Mouse (Mus musculus) forebrain, embryonic 14.5 days (tissue): ENCODE results near the gene Kcnj14. TPM values are rescaled to one million over a fixed set of nuclear protein-coding genes. Genes with fewer than 3 reads are reported as not detected.

Source experiments
- ATAC-seq: fragments of 200-750 bp; cut with Nextera tagmentation; 2 replicates; pipeline ENCODE4 v1.8.0; 2017; ENCODE audit warnings: mild to moderate bottlenecking, moderate library complexity
- DNase-seq: peaks from one replicate; pipeline ENCODE4 v3.0.0-alpha.2; 2015; ENCODE audit warnings: low spot score
- H3K27ac ChIP-seq: fragments of 300-500 bp; sonication (generic); 2 replicates; pipeline ENCODE4 v1.5.1; 2014; ENCODE audit warnings: low read depth, mild to moderate bottlenecking, control low read depth, low read length, moderate library complexity
- H3K27me3 ChIP-seq: fragments of 300-500 bp; sonication (generic); replicated peaks from 2 replicates; pipeline ENCODE4 v1.6.1; 2014; ENCODE audit warnings: low read length, control low read depth, mixed read lengths; ENCODE audit not compliant: control insufficient read depth, insufficient read depth
- H3K36me3 ChIP-seq: fragments of 300-500 bp; sonication (generic); 2 replicates; pipeline ENCODE4 v1.6.1; 2014; ENCODE audit warnings: low read length, control low read depth; ENCODE audit not compliant: control insufficient read depth, insufficient read depth
- H3K4me1 ChIP-seq: fragments of 300-500 bp; sonication (generic); 2 replicates; pipeline ENCODE4 v1.6.1; 2014; ENCODE audit warnings: antibody characterized with exemption, low read length, control low read depth; ENCODE audit not compliant: control insufficient read depth, insufficient read depth
- H3K4me2 ChIP-seq: fragments of 300-500 bp; sonication (generic); 2 replicates; pipeline ENCODE4 v1.6.1; 2014; ENCODE audit warnings: mild to moderate bottlenecking, control low read depth, low read length
- H3K4me3 ChIP-seq: fragments of 300-500 bp; sonication (generic); 2 replicates; pipeline ENCODE4 v1.5.1; 2014; ENCODE audit warnings: low read depth, low read length, control low read depth
- H3K9ac ChIP-seq: fragments of 300-500 bp; sonication (generic); 2 replicates; pipeline ENCODE4 v1.6.1; 2014; ENCODE audit warnings: mild to moderate bottlenecking, low read length, control low read depth, moderate library complexity
- H3K9me3 ChIP-seq: fragments of 300-500 bp; sonication (generic); replicated peaks from 2 replicates; pipeline ENCODE4 v1.6.1; 2016; ENCODE audit warnings: low read length, control low read depth, mixed read lengths; ENCODE audit not compliant: control insufficient read depth
- WGBS: fragments of 180-500 bp; shearing (Covaris S2); extraction: QIAGEN DNeasy Blood & Tissue Kit; methylation state at CpG from one replicate; pipeline ENCODE4 v1.1.7; 2014; 5-methylcytosine and 5-hydroxymethylcytosine counted together
- polyA plus RNA-seq: library from polyadenylated mRNA; unstranded; fragments of >200 nt; fragmentation: Nextera tagmentation; extraction: Ambion mirVana; gene quantifications from 2 replicates; pipeline ENCODE4 v1.2.1, GENCODE M21; 2014

Kcnj14 gene
- polyA plus RNA-seq, 1 experiment from 2014 or later = 0.41 TPM

GRCm38 (mm10) chr7:45819843-45820242, 4.7 kb downstream of the Kcnj14 start:
- no peak overlapping the region for H3K4me3 ChIP-seq
- H3K4me2 ChIP-seq = no peak overlapping the region
- DNase-seq (no peak), ATAC-seq (no peak)
- H3K27ac ChIP-seq = no peak overlapping the region
- H3K27me3 ChIP-seq = no peaks in the 10 kb centered on the region
- peaks cover 10% of the 10 kb centered on the region for H3K4me1 ChIP-seq
- WGBS = 16% methylated on average over 25 of the region's 25 CpGs
- peaks cover 13% of the 10 kb centered on the region for H3K36me3 ChIP-seq
- H3K9me3 ChIP-seq = no peaks in the 10 kb centered on the region
- H3K9ac ChIP-seq = no peak overlapping the region

- H3K4me1 ChIP-seq = peaks cover 21% of the 10 kb centered on the region
- H3K9me3 ChIP-seq = no peaks in the 10 kb centered on the region
- ATAC-seq (no peak), DNase-seq (no peak)
- H3K9ac ChIP-seq = no peak overlapping the region
- H3K4me2 ChIP-seq = no peak overlapping the region
- 18% methylated on average over 2 of the region's 2 CpGs for whole genome bisulfite sequencing
- H3K4me3 ChIP-seq = no peak overlapping the region
- peaks cover 19% of the 10 kb centered on the region for H3K36me3 ChIP-seq
- H3K27ac ChIP-seq = no peak overlapping the region; the same call in 1 of the 2 replicates
- no peaks in the 10 kb centered on the region for H3K27me3 ChIP-seq
These were observed 8.6 kb downstream of the Kcnj14 start for GRCm38 (mm10) chr7:45815984-45816351.

GRCm38 (mm10) chr7:45815323-45815983, 9.1 kb downstream of the Kcnj14 start:
- H3K36me3 ChIP-seq = peaks cover 24% of the 10 kb centered on the region
- H3K27ac ChIP-seq = peak overlapping the region; percentile 67; the same call in 1 of the 2 replicates
- no peaks in the 10 kb centered on the region for H3K27me3 ChIP-seq
- no peaks in the 10 kb centered on the region for H3K9me3 ChIP-seq
- H3K4me1 ChIP-seq = peaks cover 21% of the 10 kb centered on the region
- DNase-seq (peak; percentile 35), ATAC-seq (no peak)
- H3K4me2 ChIP-seq = peak overlapping the region; percentile 58
- H3K4me3 ChIP-seq = peak overlapping the region; percentile 32; the same call in 1 of the 2 replicates
- peak overlapping the region; percentile 18 for H3K9ac ChIP-seq
- WGBS = 15% methylated on average over 10 of the region's 10 CpGs

- WGBS = 0% methylated on average over 5 of the region's 5 CpGs
These were observed 9.7 kb downstream of the Kcnj14 start for GRCm38 (mm10) chr7:45814841-45815240.

GRCm38 (mm10) chr7:45813787-45814779, 10.5 kb downstream of the Kcnj14 start, which contains the start of gene Cyth2:
Gene Cyth2, minus strand, starts transcription at chr7:45814581.
- no peaks in the 10 kb centered on the region for H3K27me3 ChIP-seq
- peak; percentile 100 for DNase-seq
- peak within 1 kb of the TSS; percentile 100 for H3K27ac ChIP-seq
- peak within 1 kb of the TSS; percentile 94 for H3K4me2 ChIP-seq
- H3K4me1 ChIP-seq = peaks cover 21% of the 10 kb centered on the region
- under 1% methylated on average over 80 of the region's 92 CpGs for WGBS
- H3K36me3 ChIP-seq = peaks cover 38% of the 10 kb centered on the region
- H3K9ac ChIP-seq = peak within 1 kb of the TSS; percentile 100
- H3K4me3 ChIP-seq = peak within 1 kb of the TSS; percentile 92
- peak; percentile 99 for ATAC-seq
- no peaks in the 10 kb centered on the region for H3K9me3 ChIP-seq

More at GRCm38 (mm10) chr7:45814841-45815240, 9.7 kb downstream of the Kcnj14 start:
- H3K27ac ChIP-seq = peak overlapping the region; percentile 67
- H3K36me3 ChIP-seq = peaks cover 30% of the 10 kb centered on the region
- peaks cover 21% of the 10 kb centered on the region for H3K4me1 ChIP-seq
- H3K9ac ChIP-seq = peak overlapping the region; percentile 18
- no peaks in the 10 kb centered on the region for H3K27me3 ChIP-seq
- no peak for ATAC-seq
- DNase-seq = no peak
- H3K9me3 ChIP-seq = no peaks in the 10 kb centered on the region
- H3K4me3 ChIP-seq = peak overlapping the region; percentile 32
- H3K4me2 ChIP-seq = peak overlapping the region; percentile 58

- peak overlapping the region; percentile 92 for H3K4me3 ChIP-seq
- DNase-seq (no peak), ATAC-seq (no peak)
- H3K36me3 ChIP-seq = peaks cover 50% of the 10 kb centered on the region
- H3K4me1 ChIP-seq = peaks cover 21% of the 10 kb centered on the region
- WGBS = 90% methylated on average over 8 of the region's 8 CpGs
- no peak overlapping the region for H3K27ac ChIP-seq
- no peaks in the 10 kb centered on the region for H3K9me3 ChIP-seq
- H3K27me3 ChIP-seq = no peaks in the 10 kb centered on the region
- H3K4me2 ChIP-seq = peak overlapping the region; percentile 94
- peak overlapping the region; percentile 100 for H3K9ac ChIP-seq
These were observed 11.7 kb downstream of the Kcnj14 start for GRCm38 (mm10) chr7:45812921-45813320.

GRCm38 (mm10) chr7:45809276-45810075, 15.1 kb downstream of the Kcnj14 start:
- Histone ChIP-seq H3K4me2 (no peak overlapping the region), H3K9ac (no peak overlapping the region), H3K9me3 (no peaks in the 10 kb centered on the region), H3K4me3 (no peak overlapping the region), H3K36me3 (peaks cover 74% of the 10 kb centered on the region), H3K27ac (no peak overlapping the region), H3K27me3 (no peaks in the 10 kb centered on the region), H3K4me1 (peaks cover 9% of the 10 kb centered on the region)
- WGBS = 88% methylated on average over 14 of the region's 14 CpGs
- no peak for DNase-seq
- ATAC-seq = no peak

- ATAC-seq (no peak), DNase-seq (no peak)
- Histone ChIP-seq H3K36me3 (peaks cover 84% of the 10 kb centered on the region), H3K4me3 (no peak overlapping the region), H3K4me1 (peaks cover 9% of the 10 kb centered on the region), H3K27me3 (no peaks in the 10 kb centered on the region), H3K9me3 (no peaks in the 10 kb centered on the region), H3K9ac (no peak overlapping the region), H3K4me2 (no peak overlapping the region), H3K27ac (no peak overlapping the region)
- WGBS = 38% methylated on average over 10 of the region's 11 CpGs
These were observed 16.1 kb downstream of the Kcnj14 start for GRCm38 (mm10) chr7:45808471-45808870.
